Mouse (Mus musculus) E14TG2a.4 (cell line): ENCODE measurements around the gene Robo1.

Source experiments
- CTCF ChIP-seq: conservative IDR thresholded peaks from 2 replicates; pipeline ENCODE4 v1.5.1; 2014; ENCODE audit warnings: low read length
- NANOG ChIP-seq: IDR thresholded peaks from 2 replicates; pipeline ENCODE4 v1.6.1; 2014; ENCODE audit warnings: borderline replicate concordance, low read length, mixed read lengths

DNA sequence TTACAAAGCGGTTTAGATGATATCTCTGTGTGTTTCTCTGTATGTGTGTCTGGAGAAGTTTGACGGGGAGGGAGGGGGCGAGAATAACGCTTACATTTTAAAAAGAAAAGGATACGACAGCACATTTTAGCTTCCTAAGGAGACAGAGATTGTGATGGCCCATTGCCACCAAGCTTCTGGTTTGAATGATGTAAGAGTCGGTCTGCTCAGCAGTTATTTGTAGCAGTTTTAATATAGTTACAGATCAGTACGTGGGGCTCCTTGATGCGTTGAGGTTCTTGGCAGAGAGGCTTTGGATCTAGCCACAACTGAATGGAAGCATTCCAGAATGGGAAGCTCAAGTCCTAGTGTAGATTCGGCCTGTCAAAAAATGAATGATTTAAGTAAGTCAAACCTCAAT is 546.0 kb downstream of the Robo1 start:
- TF ChIP-seq CTCF: no peak
- TF ChIP-seq NANOG: no peak
